Mouse (Mus musculus): ENCODE results near the gene Fbxl13.

- TF ChIP-seq CTCF (IDR thresholded peaks at IDR 0.05; ENCODE audit: low read depth, low read length), result no peak
- TF ChIP-seq POLR2A (IDR thresholded peaks at IDR 0.05; ENCODE audit: insufficient read depth, low read length), result no peak
- TF ChIP-seq EP300 (IDR thresholded peaks at IDR 0.05; ENCODE audit: insufficient read depth, low read depth, low read length), result no peak
Observed at GRCm38 (mm10) chr5:21543409-21544201, 101.8 kb downstream of the Fbxl13 start, which contains the start of gene Lrrc17.
